Mouse (Mus musculus) adrenal gland, adult 18-20 months (tissue): Measurements from ENCODE around the gene Catspere2. TPM values are rescaled to one million over a fixed set of nuclear protein-coding genes. Genes with fewer than 3 reads are reported as not detected.

ENCODE experiments used
- DNase-seq, 2 experiments: peaks; one replicate each; pipeline ENCODE4 v3.0.0; 2021 to 2022; ENCODE audit warnings: low spot score in 2 of 2
- total RNA-seq, 2 experiments: library from RNA; stranded (reverse); gene quantifications; 1 replicate in 1 of 2; 2 replicates in 1 of 2; pipeline ENCODE4 v1.2.3; 2021

Catspere2 gene
- total RNA-seq, 2 experiments from 2014 or later: 1.7 to 2.6 TPM

DNA sequence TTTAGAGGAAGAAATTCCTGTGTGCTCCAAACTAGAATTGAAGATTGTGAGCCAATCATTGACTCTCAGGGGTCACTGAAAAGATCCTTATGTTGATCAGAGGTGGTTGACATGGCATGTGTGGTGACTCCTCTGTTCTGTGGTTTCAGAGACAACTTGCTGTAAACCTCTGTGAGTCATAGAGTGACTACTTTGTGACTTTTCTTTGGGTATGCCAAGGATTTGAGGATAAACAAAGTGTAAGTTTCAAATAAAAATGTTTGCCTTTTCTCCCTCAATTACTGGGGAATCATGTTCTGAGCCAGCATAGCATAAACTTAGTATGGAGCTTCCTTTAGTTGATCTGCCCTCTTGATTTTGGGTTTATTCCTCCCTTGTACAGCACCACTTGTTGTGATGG, 235.1 kb downstream of the Catspere2 start:
- no peak for DNase-seq

DNA sequence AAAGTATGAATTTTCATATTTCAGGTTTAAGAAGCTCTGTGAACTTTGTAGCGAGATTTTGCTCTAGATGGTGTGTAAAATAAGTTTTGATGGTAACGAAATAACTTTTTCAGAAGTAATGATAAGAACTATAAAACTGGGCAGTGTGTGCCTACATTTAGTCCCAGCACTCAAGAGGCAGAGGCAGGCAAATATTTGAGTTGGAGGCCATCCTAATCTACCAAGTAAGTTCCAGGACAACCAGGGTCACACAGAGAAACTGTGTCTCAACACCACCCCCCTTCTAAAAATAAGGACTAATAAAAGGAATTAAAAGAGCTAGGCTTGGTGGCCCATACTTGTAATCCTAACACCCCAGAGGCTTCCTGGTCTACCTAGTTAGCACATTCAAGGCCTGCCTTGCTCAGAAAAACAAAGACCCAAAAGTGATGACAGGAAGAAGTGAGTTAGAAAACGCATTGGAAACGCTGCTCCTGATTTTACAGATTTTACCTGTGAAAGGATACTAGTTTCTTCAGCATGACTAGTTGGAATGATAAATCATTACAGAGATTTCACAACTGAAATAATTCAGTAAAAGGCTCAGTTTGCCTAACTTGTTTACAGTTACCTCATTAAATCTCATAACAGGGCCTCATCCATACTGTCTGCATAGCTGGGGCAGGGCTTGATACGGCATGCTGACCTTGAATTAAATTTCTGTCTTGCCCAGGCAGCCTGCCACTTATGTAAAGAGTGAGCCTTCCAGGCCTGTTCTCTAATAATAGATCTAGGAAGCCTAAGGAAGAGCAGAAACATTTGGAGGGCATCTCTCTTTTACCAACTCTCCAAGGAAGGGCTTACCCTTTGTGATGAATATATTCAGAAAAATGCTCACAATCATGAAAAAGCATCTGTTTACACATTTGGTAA, 236.2 kb downstream of the Catspere2 start:
- DNase-seq: no peak

Other genes starting within 250 kb of the Catspere2 start
- gene Adss, start 186.9 kb upstream of the Catspere2 start, total RNA-seq: 10 to 100 TPM; 47.9 to 69.8 TPM
- gene Desi2, start 204.0 kb downstream of the Catspere2 start, total RNA-seq: 10 to 100 TPM; 17.7 to 29.3 TPM